Mouse (Mus musculus) stomach, postnatal 0 days (tissue): Measurements from ENCODE around the gene D17Wsu92e.

Experiments used
- CTCF ChIP-seq: IDR thresholded peaks from 2 replicates; pipeline ENCODE4 v1.5.1; 2016; ENCODE audit warnings: antibody characterized with exemption, low read depth, mild to moderate bottlenecking, moderate library complexity
- EP300 ChIP-seq: optimal IDR thresholded peaks from 2 replicates; pipeline ENCODE3; 2016; ENCODE audit warnings: antibody characterized with exemption

GRCm38 (mm10) chr17:27820568-27821406 lies at the start of gene D17Wsu92e:
- TF ChIP-seq CTCF, result 0 out of 2 replicates have a peak, but pooled peaks have one; percentile 8
- TF ChIP-seq EP300, result peak; percentile 60
